Mouse (Mus musculus) kidney, adult 2 months (tissue): ENCODE measurements around the gene Fyn. TPM values are rescaled to one million over a fixed set of nuclear protein-coding genes. Genes with fewer than 3 reads are reported as not detected.

ENCODE experiments used
- DNase-seq: peaks from one replicate; pipeline ENCODE4 v3.0.0; 2021
- H3K27ac ChIP-seq: fragments of 200-500 bp; 2 replicates; pipeline ENCODE4 v1.5.1; 2012; ENCODE audit warnings: low read depth, low read length, control low read depth, inconsistent platforms; ENCODE audit not compliant: insufficient read depth
- H3K27me3 ChIP-seq: fragments of 200-500 bp; replicated peaks from 2 replicates; pipeline ENCODE4 v1.6.1; 2012; ENCODE audit warnings: mild to moderate bottlenecking, moderate library complexity, low read length, inconsistent platforms; ENCODE audit not compliant: control insufficient read depth, insufficient read depth
- H3K36me3 ChIP-seq: fragments of 200-500 bp; 2 replicates; pipeline ENCODE4 v1.6.1; 2012; ENCODE audit warnings: mild to moderate bottlenecking, moderate library complexity, low read length, inconsistent platforms; ENCODE audit not compliant: control insufficient read depth, insufficient read depth
- H3K4me1 ChIP-seq: fragments of 200-500 bp; 2 replicates; pipeline ENCODE4 v1.6.1; 2011; ENCODE audit warnings: low read length; ENCODE audit not compliant: control insufficient read depth, insufficient read depth
- H3K4me3 ChIP-seq: fragments of 200-500 bp; 2 replicates; pipeline ENCODE4 v1.5.1; 2011; ENCODE audit warnings: mild to moderate bottlenecking, low read depth, low read length, control low read depth; ENCODE audit not compliant: insufficient read depth
- CTCF ChIP-seq: fragments of 200-500 bp; conservative IDR thresholded peaks from 2 replicates; pipeline ENCODE4 v1.5.1; 2011; ENCODE audit warnings: low read depth, mild to moderate bottlenecking, control low read depth, low read length, moderate library complexity, mixed read lengths; ENCODE audit not compliant: insufficient read depth, insufficient read length
- POLR2A ChIP-seq: fragments of 200-500 bp; IDR thresholded peaks from one replicate; pipeline ENCODE4 v1.6.1; 2011; ENCODE audit warnings: low read depth, low read length, control low read depth
- WGBS: fragments of 180-500 bp; shearing (Covaris S2); methylation state at CpG from one replicate; pipeline ENCODE4 v1.1.7; 2018; 5-methylcytosine and 5-hydroxymethylcytosine counted together
- polyA plus RNA-seq: library from polyadenylated mRNA; depleted of rRNA; stranded (reverse); fragments of >200 nt; gene quantifications from 2 replicates; pipeline ENCODE4 v1.2.3, GENCODE M21; 2012

Gene Fyn
- polyA plus RNA-seq, 1 experiment = 12.9 TPM

DNA sequence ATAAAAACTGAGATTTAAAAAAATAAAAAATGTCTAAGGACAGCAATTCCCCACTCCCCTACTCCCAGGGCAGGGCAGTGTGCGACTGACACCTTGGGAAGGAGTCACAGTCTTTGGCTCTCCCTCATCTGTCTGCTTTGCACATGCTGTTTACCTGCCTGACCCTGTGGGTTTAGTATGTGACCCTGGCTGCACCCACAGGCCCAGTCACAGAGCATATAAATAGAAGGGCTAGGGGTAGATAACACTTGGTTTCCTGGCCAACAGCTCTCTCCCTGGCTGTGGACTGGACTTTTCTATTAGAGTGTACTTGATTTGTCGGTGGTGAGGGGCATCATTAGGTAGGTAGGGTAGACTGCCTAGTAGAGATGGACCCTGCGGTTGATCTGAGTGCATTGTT lies 19.5 kb downstream of the Fyn start:
- no peaks in the 10 kb centered on the region for H3K4me1 ChIP-seq
- no peaks in the 10 kb centered on the region for H3K27me3 ChIP-seq
- 87% methylated on average over 3 of the region's 3 CpGs for WGBS
- TF ChIP-seq POLR2A (no peak), CTCF (no peak)
- H3K36me3 ChIP-seq = no peaks in the 10 kb centered on the region
- no peak for DNase-seq
- no peak overlapping the region for H3K27ac ChIP-seq
- no peak overlapping the region for H3K4me3 ChIP-seq

- H3K27me3 ChIP-seq = no peaks in the 10 kb centered on the region
- TF ChIP-seq POLR2A (no peak), CTCF (no peak)
- no peak overlapping the region for H3K4me3 ChIP-seq
- H3K27ac ChIP-seq = no peak overlapping the region
- no peaks in the 10 kb centered on the region for H3K4me1 ChIP-seq
- H3K36me3 ChIP-seq = no peaks in the 10 kb centered on the region
- DNase-seq = no peak
- 61% methylated on average over 11 of the region's 11 CpGs for WGBS
Observed at GRCm38 (mm10) chr10:39389451-39389891, 20.8 kb downstream of the Fyn start.

DNA sequence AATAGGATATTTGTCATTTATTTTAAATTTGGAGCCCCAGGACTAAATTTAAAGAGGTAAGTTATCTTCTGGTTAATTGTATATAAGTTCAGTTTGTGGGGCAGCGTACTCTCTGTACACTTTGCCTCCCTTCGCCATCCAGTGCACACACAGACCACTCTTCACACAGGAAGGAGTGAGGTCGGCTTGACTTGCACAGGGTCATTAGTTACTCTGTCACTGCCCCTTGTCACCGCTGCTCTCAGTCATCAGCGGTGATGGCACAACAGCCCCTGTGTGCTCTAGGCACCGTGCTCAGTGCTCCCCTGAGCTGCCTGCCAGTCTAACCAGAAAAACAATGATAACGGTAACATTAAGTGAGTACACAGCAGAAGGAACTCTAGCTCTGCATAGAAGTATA lies 21.9 kb downstream of the Fyn start:
- DNase-seq = no peak
- Histone ChIP-seq H3K4me3 (no peak overlapping the region), H3K36me3 (no peaks in the 10 kb centered on the region), H3K4me1 (no peaks in the 10 kb centered on the region), H3K27ac (no peak overlapping the region), H3K27me3 (no peaks in the 10 kb centered on the region)
- WGBS = 79% methylated on average over 7 of the region's 7 CpGs
- TF ChIP-seq CTCF (no peak), POLR2A (no peak)

DNA sequence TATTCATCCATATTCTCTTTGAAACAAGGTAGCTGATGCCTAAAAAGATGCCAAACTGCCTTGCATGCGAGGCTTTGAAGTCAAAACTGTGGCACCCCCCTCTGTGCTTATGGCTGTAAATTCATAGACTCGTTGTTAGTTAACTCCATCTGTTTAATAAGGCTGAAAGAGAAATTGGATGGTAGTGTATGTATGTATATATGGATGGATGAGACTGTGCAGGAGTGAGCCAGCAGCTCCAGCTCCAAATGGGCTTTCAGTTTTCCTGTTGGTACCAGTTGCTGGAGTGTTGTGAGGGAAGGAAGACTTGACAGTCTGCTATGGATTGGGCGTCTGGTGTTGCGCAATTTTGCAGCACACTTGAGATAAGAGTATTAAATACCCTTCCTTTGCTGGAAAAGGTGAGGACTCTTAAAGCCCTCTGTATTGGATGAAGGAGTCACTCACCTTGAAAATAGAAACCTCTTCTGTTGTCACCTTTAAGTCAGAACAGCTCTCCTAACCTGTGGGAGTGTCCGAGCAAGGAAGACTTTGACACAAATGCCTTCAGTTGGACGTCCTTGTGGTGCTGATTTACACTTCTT lies 24.3 kb downstream of the Fyn start:
- DNase-seq = no peak
- no peaks in the 10 kb centered on the region for H3K4me1 ChIP-seq
- WGBS = 85% methylated on average over 6 of the region's 6 CpGs
- H3K27me3 ChIP-seq = no peaks in the 10 kb centered on the region
- H3K36me3 ChIP-seq = no peaks in the 10 kb centered on the region
- TF ChIP-seq CTCF = no peak
- TF ChIP-seq POLR2A = no peak
- no peak overlapping the region for H3K27ac ChIP-seq
- no peak overlapping the region for H3K4me3 ChIP-seq

DNA sequence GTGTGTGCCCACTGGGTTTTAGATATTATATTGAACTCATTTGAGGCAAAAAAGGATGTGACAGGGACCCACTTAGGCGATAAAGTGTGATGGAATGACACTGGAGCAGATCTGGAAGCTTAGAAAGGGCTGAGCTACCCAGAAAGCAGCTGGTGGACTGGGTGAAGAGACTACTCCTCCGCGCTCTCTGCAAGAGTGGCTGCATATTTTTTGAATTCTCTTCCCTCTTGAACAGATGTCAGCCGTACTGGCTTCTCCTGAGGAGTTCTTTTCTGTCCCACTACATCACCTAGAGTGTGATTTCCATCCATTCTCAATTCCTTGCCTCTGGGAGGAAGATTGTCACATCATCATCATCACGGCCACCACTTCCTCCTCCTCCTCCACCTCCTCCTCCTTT lies 26.9 kb downstream of the Fyn start:
- 86% methylated on average over 5 of the region's 5 CpGs for WGBS
- Histone ChIP-seq H3K27ac (no peak overlapping the region), H3K4me3 (no peak overlapping the region), H3K4me1 (no peaks in the 10 kb centered on the region), H3K36me3 (no peaks in the 10 kb centered on the region), H3K27me3 (no peaks in the 10 kb centered on the region)
- DNase-seq = no peak
- no peak for TF ChIP-seq POLR2A
- TF ChIP-seq CTCF = no peak

DNA sequence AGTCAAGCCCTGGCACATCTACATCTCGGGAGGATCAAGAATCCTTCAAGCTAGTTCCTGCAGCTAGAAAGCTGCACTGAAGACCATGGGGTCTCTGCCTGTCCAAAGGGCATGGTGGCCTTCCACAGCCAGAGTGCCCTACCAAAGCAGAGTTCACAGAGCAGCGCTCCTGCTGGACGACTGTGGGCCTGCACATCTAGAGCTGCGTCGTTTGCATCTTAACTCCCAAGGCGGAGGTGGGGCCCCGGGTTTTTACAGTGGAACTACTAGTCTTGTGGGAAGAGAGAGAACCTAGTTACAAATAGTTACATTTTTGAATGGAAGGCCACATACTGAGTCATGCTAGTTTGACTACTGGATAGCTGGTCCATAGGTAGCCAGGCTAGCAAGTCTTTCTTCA lies 30.3 kb downstream of the Fyn start:
- Histone ChIP-seq H3K27me3 (no peaks in the 10 kb centered on the region), H3K27ac (no peak overlapping the region), H3K4me1 (no peaks in the 10 kb centered on the region), H3K36me3 (no peaks in the 10 kb centered on the region), H3K4me3 (no peak overlapping the region)
- TF ChIP-seq CTCF (no peak), POLR2A (no peak)
- no peak for DNase-seq
- WGBS = 86% methylated on average over 7 of the region's 7 CpGs

GRCm38 (mm10) chr10:39400155-39400554 lies 31.5 kb downstream of the Fyn start:
- H3K27me3 ChIP-seq = no peaks in the 10 kb centered on the region
- H3K4me1 ChIP-seq = no peaks in the 10 kb centered on the region
- H3K4me3 ChIP-seq = no peak overlapping the region
- H3K36me3 ChIP-seq = no peaks in the 10 kb centered on the region
- WGBS = 82% methylated on average over 5 of the region's 5 CpGs
- TF ChIP-seq POLR2A (no peak), CTCF (no peak)
- H3K27ac ChIP-seq = no peak overlapping the region
- DNase-seq = no peak

DNA sequence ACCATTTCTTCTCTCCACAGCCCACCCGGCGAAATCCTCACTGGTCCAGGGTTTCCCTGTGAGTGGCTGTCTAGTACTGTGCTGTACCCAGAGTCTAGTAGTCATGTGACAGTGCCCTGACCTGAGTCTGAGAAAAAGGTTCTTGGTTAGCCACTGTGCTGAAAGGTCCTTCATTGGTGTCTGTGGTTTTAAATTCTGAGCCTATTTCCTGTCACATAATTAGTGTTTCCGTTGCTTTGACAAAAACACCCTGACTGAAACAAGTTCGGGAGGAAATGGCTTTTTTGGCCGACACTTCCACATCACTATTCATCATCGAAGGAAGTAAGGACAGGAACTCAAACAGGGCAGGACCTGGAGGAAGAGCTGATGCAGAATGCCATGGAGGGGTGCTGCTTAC lies 33.8 kb downstream of the Fyn start:
- H3K36me3 ChIP-seq = no peaks in the 10 kb centered on the region
- no peak overlapping the region for H3K4me3 ChIP-seq
- no peaks in the 10 kb centered on the region for H3K27me3 ChIP-seq
- WGBS = 63% methylated on average over 6 of the region's 6 CpGs
- DNase-seq = peak; percentile 57
- TF ChIP-seq POLR2A = no peak
- TF ChIP-seq CTCF = no peak
- no peak overlapping the region for H3K27ac ChIP-seq
- H3K4me1 ChIP-seq = peaks cover 8% of the 10 kb centered on the region; the same call in 1 of the 2 replicates
